Mouse (Mus musculus) right cerebral cortex, postnatal 25 days (tissue): ENCODE results near the gene Cbx4.

Source experiments
- DNase-seq: peaks from one replicate; pipeline ENCODE4 v3.0.0; 2022

Cbx4 gene

GRCm38 (mm10) chr11:119086144-119086971, at the start of gene Cbx4:
Gene Cbx4, minus strand, starts transcription at chr11:119086221.
- DNase-seq: peak; percentile 92

GRCm38 (mm10) chr11:119134586-119134985, 48.6 kb upstream of the Cbx4 start:
- DNase-seq: no peak

GRCm38 (mm10) chr11:119133437-119134221, 47.6 kb upstream of the Cbx4 start:
- DNase-seq: peak; percentile 29

GRCm38 (mm10) chr11:119132198-119133035, 46.4 kb upstream of the Cbx4 start:
- DNase-seq: no peak

GRCm38 (mm10) chr11:119130081-119130765, 44.2 kb upstream of the Cbx4 start:
- DNase-seq: no peak

- no peak for DNase-seq
Observed at GRCm38 (mm10) chr11:119129281-119130058, 43.4 kb upstream of the Cbx4 start.

- no peak for DNase-seq
Observed at GRCm38 (mm10) chr11:119128668-119129280, 42.8 kb upstream of the Cbx4 start.

- DNase-seq: no peak
Observed at GRCm38 (mm10) chr11:119127686-119128473, 41.9 kb upstream of the Cbx4 start.

GRCm38 (mm10) chr11:119127147-119127546, 41.1 kb upstream of the Cbx4 start:
- no peak for DNase-seq

GRCm38 (mm10) chr11:119125929-119126861, 40.2 kb upstream of the Cbx4 start:
- peak; percentile 23 for DNase-seq

- no peak for DNase-seq
Observed at GRCm38 (mm10) chr11:119124536-119124935, 38.5 kb upstream of the Cbx4 start.

GRCm38 (mm10) chr11:119123522-119124319, 37.7 kb upstream of the Cbx4 start:
- no peak for DNase-seq

- DNase-seq: no peak
Observed at GRCm38 (mm10) chr11:119122396-119122795, 36.4 kb upstream of the Cbx4 start.

- DNase-seq: no peak
Observed at GRCm38 (mm10) chr11:119118905-119119304, 32.9 kb upstream of the Cbx4 start.

GRCm38 (mm10) chr11:119117945-119118344, 31.9 kb upstream of the Cbx4 start:
- DNase-seq: no peak

GRCm38 (mm10) chr11:119116992-119117391, 31.0 kb upstream of the Cbx4 start:
- no peak for DNase-seq

GRCm38 (mm10) chr11:119112721-119113120, 26.7 kb upstream of the Cbx4 start:
- DNase-seq: no peak

GRCm38 (mm10) chr11:119111345-119111744, 25.3 kb upstream of the Cbx4 start:
- no peak for DNase-seq
